Mouse (Mus musculus): ENCODE results near the gene Prkce.

Prkce gene

GRCm38 (mm10) chr17:86263985-86264649, 96.5 kb downstream of the Prkce start:
- DNase-seq = no peak

- DNase-seq = peak in 1 of 2 experiments; percentile 58
These were observed 98.5 kb downstream of the Prkce start for GRCm38 (mm10) chr17:86266051-86266450.

- DNase-seq = no peak
These were observed 99.7 kb downstream of the Prkce start for GRCm38 (mm10) chr17:86267126-86267760.

GRCm38 (mm10) chr17:86269639-86270038, 102.1 kb downstream of the Prkce start:
- DNase-seq = no peak

GRCm38 (mm10) chr17:86270523-86270922, 102.9 kb downstream of the Prkce start:
- no peak for DNase-seq

- no peak for DNase-seq
These were observed 103.7 kb downstream of the Prkce start for GRCm38 (mm10) chr17:86271277-86271676.

GRCm38 (mm10) chr17:86272961-86273360, 105.4 kb downstream of the Prkce start:
- no peak for DNase-seq

- no peak for DNase-seq
These were observed 106.2 kb downstream of the Prkce start for GRCm38 (mm10) chr17:86273566-86274349.

GRCm38 (mm10) chr17:86274350-86274744, 106.8 kb downstream of the Prkce start:
- DNase-seq = no peak

GRCm38 (mm10) chr17:86276381-86276780, 108.8 kb downstream of the Prkce start:
- no peak for DNase-seq

- DNase-seq = no peak
These were observed 109.6 kb downstream of the Prkce start for GRCm38 (mm10) chr17:86277032-86277798.

GRCm38 (mm10) chr17:86277999-86278526, 110.5 kb downstream of the Prkce start:
- peak; percentile 30 to 43 for DNase-seq

GRCm38 (mm10) chr17:86279751-86280150, 112.2 kb downstream of the Prkce start:
- DNase-seq = no peak

GRCm38 (mm10) chr17:86283741-86284140, 116.2 kb downstream of the Prkce start:
- peak; percentile 34 to 63 for DNase-seq

- no peak for DNase-seq
These were observed 117.5 kb downstream of the Prkce start for GRCm38 (mm10) chr17:86285058-86285457.

GRCm38 (mm10) chr17:86286747-86287271, 119.2 kb downstream of the Prkce start:
- peak; percentile 34 to 64 for DNase-seq

GRCm38 (mm10) chr17:86292711-86293110, 125.1 kb downstream of the Prkce start:
- no peak for DNase-seq

GRCm38 (mm10) chr17:86293247-86293744, 125.7 kb downstream of the Prkce start:
- DNase-seq = peak; percentile 66 to 72

GRCm38 (mm10) chr17:86299576-86299975, 132.0 kb downstream of the Prkce start:
- no peak for DNase-seq

- DNase-seq = peak; percentile 55 to 63
These were observed 133.4 kb downstream of the Prkce start for GRCm38 (mm10) chr17:86300774-86301595.

GRCm38 (mm10) chr17:86302266-86302665, 134.7 kb downstream of the Prkce start:
- DNase-seq = peak; percentile 45 to 56
